Mouse (Mus musculus) liver, adult 2 months (tissue): ENCODE data around the gene Bcl11b. TPM values are rescaled to one million over a fixed set of nuclear protein-coding genes. Genes with fewer than 3 reads are reported as not detected.

Source experiments
- DNase-seq: peaks from one replicate; pipeline ENCODE4 v3.0.0-alpha.2; 2011; ENCODE audit warnings: low read depth, low spot score; ENCODE audit errors: extremely low read depth
- H3K27ac ChIP-seq: fragments of 200-500 bp; replicated peaks from 2 replicates; pipeline ENCODE4 v1.5.1; 2012; ENCODE audit warnings: low read depth, mild to moderate bottlenecking, control low read depth, inconsistent platforms, low read length; ENCODE audit not compliant: insufficient read depth
- H3K27me3 ChIP-seq: fragments of 200-500 bp; 2 replicates; pipeline ENCODE4 v1.6.1; 2012; ENCODE audit warnings: mild to moderate bottlenecking, moderate library complexity, low read length, inconsistent platforms; ENCODE audit not compliant: control insufficient read depth, insufficient read depth
- H3K36me3 ChIP-seq: fragments of 200-500 bp; 2 replicates; pipeline ENCODE4 v1.6.1; 2012; ENCODE audit warnings: low read length, inconsistent platforms; ENCODE audit not compliant: control insufficient read depth, insufficient read depth
- H3K4me1 ChIP-seq: fragments of 200-500 bp; 2 replicates; pipeline ENCODE4 v1.6.1; 2011; ENCODE audit warnings: low read length; ENCODE audit not compliant: control insufficient read depth, insufficient read depth
- H3K4me3 ChIP-seq: fragments of 200-500 bp; 2 replicates; pipeline ENCODE4 v1.5.1; 2011; ENCODE audit warnings: low read depth, mild to moderate bottlenecking, control low read depth, low read length, moderate library complexity; ENCODE audit not compliant: insufficient read depth
- H3K79me2 ChIP-seq: fragments of 200-500 bp; 2 replicates; pipeline ENCODE4 v1.6.1; 2012; ENCODE audit warnings: inconsistent platforms, mild to moderate bottlenecking, low read length, moderate library complexity; ENCODE audit not compliant: control insufficient read depth, insufficient read depth
- H3K9ac ChIP-seq: fragments of 200-500 bp; 2 replicates; pipeline ENCODE4 v1.6.1; 2012; ENCODE audit warnings: low read depth, mild to moderate bottlenecking, control low read depth, inconsistent platforms, low read length
- CTCF ChIP-seq: fragments of 200-500 bp; IDR thresholded peaks from 2 replicates; pipeline ENCODE4 v1.5.1; 2011; ENCODE audit warnings: low read depth, low read length, control low read depth
- POLR2A ChIP-seq: fragments of 200-500 bp; IDR thresholded peaks from 2 replicates; pipeline ENCODE4 v1.6.1; 2011; ENCODE audit warnings: low read length, control low read depth; ENCODE audit not compliant: insufficient read depth; ENCODE audit errors: extremely low read depth
- WGBS: fragments of 180-500 bp; shearing (Covaris S2); methylation state at CpG from one replicate; pipeline ENCODE4 v1.1.7; 2018; 5-methylcytosine and 5-hydroxymethylcytosine counted together
- polyA plus RNA-seq: library from polyadenylated mRNA; depleted of rRNA; stranded (reverse); fragments of >200 nt; gene quantifications from 2 replicates; pipeline ENCODE4 v1.2.3, GENCODE M21; 2012
- total RNA-seq: library from RNA; depleted of rRNA; stranded (reverse); fragments of >200 nt; gene quantifications from 2 replicates; pipeline ENCODE4 v1.2.3, GENCODE M21; 2014

The Bcl11b gene
- total and polyA plus RNA-seq, 2 experiments = 0.18 to 0.39 TPM

DNA sequence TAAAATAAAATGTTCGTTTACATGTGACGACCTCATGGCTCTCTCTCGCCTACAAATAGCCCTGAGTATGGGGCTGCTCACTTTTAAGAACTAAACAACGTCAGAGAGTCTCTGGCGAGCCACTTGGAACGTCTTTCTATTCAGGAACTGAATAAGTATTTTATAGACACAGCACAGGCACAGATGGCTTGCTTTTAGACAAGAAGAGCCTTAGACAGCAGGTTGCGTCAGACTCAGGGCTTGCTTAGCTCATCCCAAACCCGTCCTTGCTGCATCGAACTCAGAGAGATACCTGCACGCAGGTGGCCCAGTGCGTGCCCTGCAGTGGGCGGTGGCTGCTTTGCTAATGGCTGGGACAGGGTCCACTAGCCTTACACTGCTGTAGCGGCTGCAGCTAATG is 82.7 kb downstream of the Bcl11b start:
- Histone ChIP-seq H3K4me1 (no peaks in the 10 kb centered on the region), H3K4me3 (no peak overlapping the region), H3K9ac (no peak overlapping the region), H3K27me3 (no peaks in the 10 kb centered on the region), H3K36me3 (no peaks in the 10 kb centered on the region), H3K27ac (no peak overlapping the region), H3K79me2 (no peaks in the 10 kb centered on the region)
- 78% methylated on average over 13 of the region's 13 CpGs for WGBS
- no peak for TF ChIP-seq CTCF
- TF ChIP-seq POLR2A = no peak
- no peak for DNase-seq

DNA sequence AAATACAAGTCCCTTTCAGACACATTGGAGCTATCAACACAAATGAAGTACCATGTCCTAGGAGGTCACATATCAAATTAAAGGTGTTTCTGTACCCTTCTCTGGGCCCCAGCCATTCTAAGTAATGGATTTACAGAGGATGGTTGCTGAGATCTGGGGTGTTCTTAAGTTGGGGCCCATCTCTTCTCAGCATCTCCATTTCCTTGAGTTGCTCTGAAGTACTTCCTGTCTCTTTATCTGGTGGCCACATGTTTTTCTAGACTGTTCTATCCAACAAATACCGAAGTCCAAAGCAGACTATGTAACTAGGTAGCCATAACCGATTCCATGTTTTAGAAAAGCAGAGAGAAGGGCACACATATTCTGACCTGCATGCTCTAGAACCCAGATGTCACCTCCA is 83.3 kb downstream of the Bcl11b start:
- Histone ChIP-seq H3K27me3 (no peaks in the 10 kb centered on the region), H3K36me3 (no peaks in the 10 kb centered on the region), H3K4me3 (no peak overlapping the region), H3K27ac (no peak overlapping the region), H3K79me2 (no peaks in the 10 kb centered on the region), H3K4me1 (no peaks in the 10 kb centered on the region), H3K9ac (no peak overlapping the region)
- 81% methylated on average over 2 of the region's 2 CpGs for WGBS
- TF ChIP-seq POLR2A (no peak), CTCF (no peak)
- no peak for DNase-seq

DNA sequence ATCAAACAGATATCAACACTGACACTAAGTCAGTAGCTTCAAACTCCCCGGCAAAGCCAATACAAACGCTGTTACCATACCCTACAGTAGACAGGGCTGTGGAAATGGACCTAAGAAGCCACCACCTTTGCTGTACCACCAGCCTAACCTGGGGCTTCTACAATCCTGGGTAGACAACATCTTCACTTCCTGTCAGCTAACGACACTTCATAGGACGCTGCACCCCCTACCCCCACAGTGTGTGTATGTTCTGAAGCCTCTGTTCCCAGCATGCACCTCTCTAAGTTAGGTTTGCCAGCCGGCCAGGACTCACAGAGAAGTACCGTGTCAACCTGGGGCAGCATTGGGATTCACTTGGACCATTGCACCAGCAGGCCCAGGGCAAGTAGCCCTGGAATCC is 84.6 kb downstream of the Bcl11b start:
- TF ChIP-seq CTCF = no peak
- TF ChIP-seq POLR2A = no peak
- no peaks in the 10 kb centered on the region for H3K27me3 ChIP-seq
- no peaks in the 10 kb centered on the region for H3K4me1 ChIP-seq
- no peaks in the 10 kb centered on the region for H3K36me3 ChIP-seq
- H3K79me2 ChIP-seq = no peaks in the 10 kb centered on the region
- no peak overlapping the region for H3K4me3 ChIP-seq
- H3K27ac ChIP-seq = no peak overlapping the region
- no peak overlapping the region for H3K9ac ChIP-seq
- WGBS = 88% methylated on average over 6 of the region's 6 CpGs
- no peak for DNase-seq

DNA sequence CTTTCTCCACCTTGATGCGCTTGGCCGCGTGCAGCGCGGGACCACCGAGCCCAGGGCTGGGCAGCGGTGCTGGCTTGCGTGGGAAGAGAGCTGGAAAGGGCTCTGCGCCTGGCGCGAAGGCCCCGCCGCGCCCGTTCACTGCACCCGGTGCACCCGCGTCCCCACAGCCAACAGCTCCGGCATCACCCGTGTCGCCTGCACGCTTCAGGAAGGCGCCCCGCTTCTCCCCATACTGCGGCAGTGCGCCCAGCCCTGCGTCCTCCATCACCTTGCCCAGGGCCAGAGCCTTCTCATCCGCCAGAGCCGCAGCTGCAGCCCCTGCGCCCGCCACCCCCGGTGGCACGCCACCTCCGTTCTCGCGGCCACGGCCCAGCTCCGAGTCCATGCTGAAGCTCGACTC is 87.4 kb downstream of the Bcl11b start:
- Histone ChIP-seq H3K79me2 (no peaks in the 10 kb centered on the region), H3K36me3 (no peaks in the 10 kb centered on the region), H3K4me1 (no peaks in the 10 kb centered on the region), H3K27ac (no peak overlapping the region), H3K9ac (no peak overlapping the region), H3K4me3 (no peak overlapping the region), H3K27me3 (no peaks in the 10 kb centered on the region)
- WGBS = 91% methylated on average over 39 of the region's 39 CpGs
- no peak for DNase-seq
- TF ChIP-seq CTCF (no peak), POLR2A (no peak)

GRCm38 (mm10) chr12:107915396-107915795 is 88.0 kb downstream of the Bcl11b start:
- Histone ChIP-seq H3K79me2 (no peaks in the 10 kb centered on the region), H3K4me3 (no peak overlapping the region), H3K36me3 (no peaks in the 10 kb centered on the region), H3K27ac (no peak overlapping the region), H3K9ac (no peak overlapping the region), H3K4me1 (no peaks in the 10 kb centered on the region), H3K27me3 (no peaks in the 10 kb centered on the region)
- TF ChIP-seq CTCF (no peak), POLR2A (no peak)
- DNase-seq = no peak
- 95% methylated on average over 32 of the region's 32 CpGs for WGBS

GRCm38 (mm10) chr12:107908826-107909225 is 94.6 kb downstream of the Bcl11b start:
- no peaks in the 10 kb centered on the region for H3K4me1 ChIP-seq
- H3K27me3 ChIP-seq = no peaks in the 10 kb centered on the region
- H3K4me3 ChIP-seq = no peak overlapping the region
- TF ChIP-seq CTCF = no peak
- no peak for TF ChIP-seq POLR2A
- H3K27ac ChIP-seq = no peak overlapping the region
- H3K36me3 ChIP-seq = no peaks in the 10 kb centered on the region
- H3K79me2 ChIP-seq = no peaks in the 10 kb centered on the region
- no peak for DNase-seq
- whole genome bisulfite sequencing = 84% methylated on average over 11 of the region's 11 CpGs
- no peak overlapping the region for H3K9ac ChIP-seq
